Mouse (Mus musculus): ENCODE results near the gene Ino80.
A peak's percentile ranks its signal among the peaks of the same experiment; 100 is the strongest.
"Not testable (repeated sequence)": the region's sequence is repeated elsewhere in the genome, so short reads cannot be mapped to it uniquely, and the experiment has no call there.

Ino80 gene

DNA sequence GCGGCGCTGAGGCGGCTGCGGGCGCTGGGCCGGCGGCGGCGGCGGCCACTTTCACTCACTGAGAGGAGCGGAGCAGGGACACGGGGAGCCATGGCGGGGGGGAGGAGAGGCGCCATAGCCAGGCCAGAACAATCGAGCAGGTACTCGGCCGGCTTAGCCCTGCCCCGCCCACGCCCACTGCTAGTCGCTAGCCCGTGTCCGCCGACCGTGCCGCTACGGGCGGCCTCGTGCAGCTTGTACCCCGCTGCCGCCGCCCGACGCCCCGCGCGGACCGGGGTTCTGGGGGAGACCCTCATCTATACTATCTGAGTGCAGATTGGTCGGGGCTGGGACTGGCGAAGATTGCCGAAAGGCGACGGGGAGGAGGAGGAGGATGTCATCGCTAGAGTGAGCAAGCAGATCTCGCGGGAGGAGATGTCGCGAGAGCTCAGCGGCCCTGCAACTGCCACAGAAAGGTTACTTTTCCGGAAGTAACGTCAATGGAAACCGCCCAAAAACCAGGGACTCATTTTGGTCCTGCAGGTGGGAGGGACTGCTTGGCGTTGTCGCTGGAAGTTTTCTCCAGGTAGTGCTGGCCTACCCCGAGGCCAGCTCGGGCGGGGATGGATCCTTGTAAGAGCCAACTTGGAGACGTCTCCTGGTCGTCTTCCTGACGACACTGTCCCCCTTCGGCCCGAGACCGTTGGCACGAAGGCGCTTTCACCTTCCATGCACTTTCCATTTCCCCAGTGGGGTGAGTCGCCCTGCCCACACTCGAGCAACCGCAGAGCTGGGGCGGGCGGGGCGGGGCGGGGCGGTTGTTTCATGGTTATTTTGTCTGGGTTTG is at the start of gene Ino80:
Gene Ino80 (minus strand): TSS at position 117 of the 826 bp plus-strand sequence.
- peak; percentile 100 for DNase-seq (ENCODE audit: low read depth, low spot score)

DNA sequence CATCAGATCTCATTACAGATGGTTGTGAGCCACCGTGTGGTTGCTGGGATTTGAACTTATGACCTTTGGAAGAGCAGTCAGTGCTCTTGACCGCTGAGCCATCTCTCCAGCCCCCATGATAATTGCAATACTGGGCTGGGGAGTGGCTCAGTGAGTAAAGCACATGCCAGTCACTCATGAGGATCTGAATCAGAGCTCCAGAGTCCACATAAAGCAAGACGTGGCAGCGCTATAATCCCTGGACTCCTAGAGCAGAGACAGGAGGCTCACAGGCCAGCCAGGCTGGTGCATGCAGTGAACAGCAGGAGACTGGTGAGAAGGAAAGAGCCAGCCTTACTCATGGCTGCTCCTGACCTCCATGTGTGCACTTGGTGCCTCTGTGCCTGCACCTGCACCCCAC is 47.9 kb upstream of the Ino80 start:
- no peak for DNase-seq (ENCODE audit: low read depth, low spot score)

DNA sequence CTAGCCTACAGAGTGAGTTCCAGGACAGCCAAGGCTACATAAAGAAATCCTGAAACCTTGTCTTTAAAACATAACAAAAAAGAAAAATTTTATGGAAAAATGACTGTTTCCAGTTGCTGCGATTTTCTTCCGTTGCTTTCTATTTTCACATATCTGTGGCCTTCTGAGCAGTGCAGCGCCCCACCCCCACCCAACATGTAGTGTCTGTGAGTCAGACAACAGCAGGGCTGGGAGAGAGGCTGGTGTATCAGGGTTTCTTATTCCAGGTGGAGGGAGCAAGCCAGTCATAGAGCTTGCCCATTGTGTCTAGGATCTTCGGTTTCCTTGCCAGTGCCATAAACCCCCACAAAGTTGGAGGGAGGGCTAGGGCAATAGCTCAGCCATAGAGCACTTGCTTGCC is 46.3 kb upstream of the Ino80 start:
- DNase-seq (ENCODE audit: low read depth, low spot score) = no peak

DNA sequence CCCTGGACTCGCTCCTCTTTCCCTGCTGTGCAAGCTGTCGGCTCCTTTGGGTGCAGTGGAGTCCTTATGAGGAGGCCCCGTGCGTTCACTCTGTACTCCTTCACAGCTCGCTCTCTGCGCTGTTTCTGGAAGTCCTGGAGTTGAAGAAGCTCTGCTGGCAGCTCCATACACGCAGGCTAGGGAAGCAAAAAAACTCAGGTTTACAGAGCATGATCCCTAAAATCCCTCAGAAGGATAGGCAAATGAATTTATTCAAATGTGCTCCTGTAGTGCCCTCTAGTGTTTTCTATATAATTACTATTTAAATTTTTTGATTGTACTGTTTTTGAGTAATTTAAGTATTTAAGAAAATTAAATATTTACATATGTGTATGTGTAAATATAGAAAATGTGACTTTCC is 43.1 kb upstream of the Ino80 start:
- DNase-seq (ENCODE audit: low read depth, low spot score) = peak; percentile 19

DNA sequence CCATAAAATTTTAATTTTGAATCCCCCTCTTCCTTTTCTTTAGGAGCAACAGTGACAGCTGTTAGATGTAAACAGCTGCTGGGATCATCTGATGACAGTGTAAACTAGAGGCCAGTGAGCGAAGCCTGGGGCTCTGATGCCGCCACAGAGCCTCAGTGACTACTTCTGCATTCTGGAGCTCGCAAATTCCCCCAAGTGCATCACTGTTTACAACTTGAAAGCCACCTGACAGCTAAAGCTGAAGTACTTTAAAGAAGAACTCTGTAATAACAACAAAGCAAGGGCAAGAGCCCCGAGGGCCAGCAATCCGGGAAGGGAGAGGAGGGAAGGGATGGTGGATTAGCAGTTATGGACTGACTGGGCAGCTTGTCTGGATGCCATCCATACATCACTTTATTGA is 39.3 kb upstream of the Ino80 start:
- DNase-seq (ENCODE audit: low read depth, low spot score) = peak; percentile 91

DNA sequence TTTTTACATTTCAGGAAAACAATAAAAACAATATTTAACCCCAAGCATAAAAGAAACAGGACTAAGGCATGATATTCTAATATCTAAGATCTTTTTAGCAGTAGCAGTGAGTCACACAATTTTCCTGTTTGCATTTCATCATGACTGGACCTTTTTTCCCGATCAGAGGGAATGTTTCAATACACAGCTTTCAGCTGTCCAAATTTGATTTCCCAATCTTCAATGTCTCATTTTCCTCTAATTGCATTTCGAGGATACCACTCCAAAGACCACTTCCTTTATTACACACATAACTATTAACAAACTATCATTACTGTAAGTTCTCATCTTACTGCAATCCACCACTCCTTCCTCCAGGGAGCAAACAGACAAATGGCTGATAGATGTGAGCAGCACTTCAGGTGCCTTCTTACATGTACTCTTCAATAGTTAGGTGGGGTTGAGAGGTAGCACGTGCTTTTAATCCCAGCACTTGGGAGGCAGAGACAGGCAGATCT is 36.6 kb upstream of the Ino80 start:
- no peak for DNase-seq (ENCODE audit: low read depth, low spot score)

DNA sequence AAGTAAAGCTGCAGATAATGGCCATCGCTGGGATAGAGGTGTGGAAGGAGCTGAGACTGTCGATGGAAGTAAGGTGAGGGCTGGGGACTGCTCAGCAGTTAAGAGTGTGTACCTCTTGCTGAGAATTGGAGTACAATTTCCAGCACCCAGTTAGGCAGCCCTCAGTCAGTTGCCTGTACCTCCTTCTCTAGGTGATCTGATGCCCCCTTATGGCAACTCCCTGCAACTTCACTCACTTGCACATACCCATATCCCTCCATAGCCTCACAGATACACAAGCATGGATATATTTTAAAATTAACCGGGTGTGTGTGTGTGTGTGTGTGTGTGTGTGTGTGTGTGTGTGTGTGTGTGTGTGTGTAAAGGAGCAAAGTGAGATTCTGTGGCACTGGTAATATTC is 34.8 kb upstream of the Ino80 start:
- DNase-seq (ENCODE audit: low read depth, low spot score) = peak; percentile 57

DNA sequence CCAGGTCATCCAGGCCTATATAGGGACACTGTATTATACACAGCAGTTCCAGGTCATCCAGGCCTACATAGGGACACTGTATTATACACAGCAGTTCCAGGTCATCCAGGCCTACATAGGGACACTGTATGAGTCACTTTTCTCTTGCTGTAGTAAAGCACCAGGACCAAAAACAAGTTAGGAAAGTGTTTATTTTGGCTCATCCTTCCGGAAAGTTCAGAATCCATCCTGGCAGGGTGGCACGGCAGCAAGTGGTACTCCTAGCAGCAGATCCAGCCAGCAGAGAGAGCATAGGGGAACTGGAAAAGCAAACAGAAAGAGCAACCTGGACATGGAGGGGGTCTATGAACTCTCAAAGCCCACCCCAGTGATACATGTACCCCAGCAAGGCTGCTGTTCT is 33.4 kb upstream of the Ino80 start:
- no peak for DNase-seq (ENCODE audit: low read depth, low spot score)

DNA sequence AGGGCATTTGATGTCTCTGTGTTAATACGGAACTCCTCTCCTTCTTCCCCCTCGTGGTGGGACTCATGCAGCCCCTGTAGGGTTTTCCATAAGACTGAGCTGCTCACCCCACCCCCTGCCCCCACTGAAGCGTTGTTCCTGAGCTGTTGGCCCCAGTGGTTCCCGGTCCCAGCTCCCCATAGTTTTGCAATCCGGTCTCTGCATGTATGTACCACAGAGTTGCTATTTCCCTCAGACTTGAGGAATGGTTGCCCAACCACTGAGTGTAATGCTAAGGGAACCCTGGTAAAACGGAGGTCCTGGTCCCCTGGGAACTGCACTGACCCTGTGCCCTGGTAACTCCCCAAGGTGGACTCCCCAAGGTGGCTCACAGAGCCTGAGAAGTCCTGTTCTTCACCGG is 31.0 kb upstream of the Ino80 start:
- not testable (repeated sequence) for DNase-seq (ENCODE audit: low read depth, low spot score)

DNA sequence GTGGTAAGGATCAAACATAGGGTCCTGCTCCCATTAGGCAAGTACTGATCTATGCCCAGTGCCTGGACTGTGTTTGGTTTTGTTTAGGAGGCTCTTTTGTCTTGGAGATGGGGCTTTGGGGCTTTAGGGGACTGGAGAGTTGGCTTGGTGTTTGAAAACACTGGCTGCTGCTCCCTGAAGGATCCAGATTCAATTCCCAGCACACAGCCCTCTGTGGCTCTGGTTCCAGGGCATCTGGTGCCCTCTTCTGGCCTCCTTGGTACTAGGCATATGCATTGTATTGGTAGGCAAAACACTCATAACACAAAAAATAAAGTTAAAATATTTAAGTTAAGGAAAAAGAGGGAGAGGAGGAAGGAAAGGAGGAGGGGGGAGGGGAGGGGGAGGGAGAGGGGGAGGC is 29.6 kb upstream of the Ino80 start:
- DNase-seq (ENCODE audit: low read depth, low spot score) = peak; percentile 44

DNA sequence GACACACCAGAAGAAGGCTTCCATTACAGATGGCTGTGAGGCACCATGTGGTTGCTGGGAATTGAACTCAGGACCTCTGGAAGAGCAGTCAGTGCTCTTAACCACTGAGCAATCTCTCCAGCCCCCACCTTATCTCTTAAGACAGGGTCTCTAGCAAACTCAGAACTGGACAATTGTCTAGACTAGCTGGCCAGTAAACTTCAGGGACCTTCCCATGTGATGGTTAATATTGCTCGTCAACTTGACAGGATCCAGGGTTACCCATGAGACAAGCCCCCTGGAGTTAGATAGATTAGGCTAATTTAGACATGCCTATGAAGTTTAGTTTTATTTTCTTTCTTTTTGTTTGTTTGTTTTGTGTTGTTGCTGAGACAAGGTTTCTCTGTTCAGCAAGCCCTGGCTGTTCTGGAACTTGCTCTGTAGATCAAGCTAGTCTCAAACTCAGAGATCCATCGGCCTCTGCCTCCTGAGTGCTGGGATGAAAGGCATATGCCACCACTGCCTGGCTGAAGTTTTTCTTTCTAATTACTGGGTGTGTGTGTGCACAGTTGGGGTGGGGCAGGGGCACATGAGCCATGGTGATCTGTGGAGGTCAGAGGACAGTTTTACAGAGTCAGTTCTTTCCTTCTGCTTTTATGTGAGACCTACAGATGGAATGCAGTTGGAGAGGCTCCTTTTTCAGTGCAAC is 23.6 kb upstream of the Ino80 start:
- no peak for DNase-seq (ENCODE audit: low read depth, low spot score)

DNA sequence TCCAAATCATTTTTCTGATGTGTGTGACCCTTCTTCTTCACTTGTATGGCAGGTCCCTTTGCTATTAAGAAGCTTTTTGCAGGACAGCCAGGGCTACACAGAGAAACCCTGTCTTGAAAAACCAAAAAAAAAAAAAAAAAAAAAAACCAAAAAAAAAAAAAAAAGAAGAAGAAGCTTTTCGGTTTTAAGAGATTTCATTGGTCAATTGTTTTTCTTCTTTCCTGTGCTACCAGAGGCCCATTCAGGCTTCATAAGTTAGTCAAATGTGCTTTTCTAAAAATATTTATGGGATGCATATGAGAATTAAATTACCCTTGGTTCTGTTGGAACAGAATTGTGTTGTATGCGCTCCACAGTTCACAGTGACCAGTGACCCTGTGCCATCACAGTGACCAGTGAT is 21.4 kb upstream of the Ino80 start:
- no peak for DNase-seq (ENCODE audit: low read depth, low spot score)

DNA sequence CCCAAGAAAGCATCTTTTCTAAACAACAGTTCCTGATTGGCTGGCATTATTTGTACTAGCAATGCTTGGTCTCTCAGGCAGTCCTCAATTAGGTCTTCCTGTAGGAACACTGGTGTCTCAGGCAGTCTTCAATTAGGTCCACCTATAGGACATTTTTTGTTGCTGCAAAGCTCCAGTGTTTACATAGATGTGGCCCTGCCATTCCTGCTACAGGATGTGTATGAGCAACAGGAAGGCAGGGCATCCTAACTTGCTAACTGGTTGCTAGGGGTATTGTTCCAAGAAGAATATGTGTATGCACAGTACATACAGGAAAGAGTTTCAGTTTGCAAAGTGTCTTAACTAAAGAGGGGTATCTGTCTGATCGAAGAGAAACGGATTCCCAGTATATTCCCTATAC is 18.6 kb upstream of the Ino80 start:
- DNase-seq (ENCODE audit: low read depth, low spot score) = no peak

DNA sequence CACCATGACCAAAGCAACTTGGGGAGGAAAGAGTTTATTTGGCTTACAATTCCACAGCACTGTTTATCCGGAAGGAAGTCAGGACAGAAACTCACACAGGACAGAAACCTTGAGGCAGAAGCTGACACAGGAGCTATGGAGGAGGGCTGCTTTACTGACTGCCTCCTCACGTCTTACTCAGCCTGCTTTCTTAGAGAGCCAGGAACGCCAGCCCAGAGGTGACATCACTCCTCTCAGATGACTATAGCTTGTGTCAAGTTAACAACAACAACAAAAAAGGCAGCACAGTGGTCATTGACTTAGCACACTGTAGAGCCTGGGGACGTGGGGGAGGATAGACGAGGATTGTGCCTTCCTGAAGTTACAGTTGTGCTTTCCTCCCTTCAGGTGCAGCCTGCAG is 14.5 kb upstream of the Ino80 start:
- DNase-seq (ENCODE audit: low read depth, low spot score) = no peak

DNA sequence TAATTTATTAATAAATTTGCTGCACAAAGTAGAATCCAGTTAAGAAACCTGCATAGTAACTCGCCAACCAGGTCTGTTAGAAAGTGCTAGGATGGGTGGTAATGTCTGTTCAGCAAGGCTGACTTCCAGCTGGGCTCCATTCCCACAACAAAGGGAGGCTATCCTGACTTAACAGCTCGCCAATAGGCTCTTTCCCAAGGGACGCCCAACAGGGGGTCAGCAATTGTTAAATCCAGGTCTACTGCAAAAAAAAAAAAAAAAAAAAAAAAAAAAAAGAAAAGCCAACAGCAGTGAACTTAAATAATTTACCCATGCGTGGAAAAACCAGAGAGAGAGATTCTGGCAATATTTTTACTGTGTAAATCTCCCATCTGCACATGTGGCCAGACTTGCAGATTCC is 9.0 kb upstream of the Ino80 start:
- no peak for DNase-seq (ENCODE audit: low read depth, low spot score)

DNA sequence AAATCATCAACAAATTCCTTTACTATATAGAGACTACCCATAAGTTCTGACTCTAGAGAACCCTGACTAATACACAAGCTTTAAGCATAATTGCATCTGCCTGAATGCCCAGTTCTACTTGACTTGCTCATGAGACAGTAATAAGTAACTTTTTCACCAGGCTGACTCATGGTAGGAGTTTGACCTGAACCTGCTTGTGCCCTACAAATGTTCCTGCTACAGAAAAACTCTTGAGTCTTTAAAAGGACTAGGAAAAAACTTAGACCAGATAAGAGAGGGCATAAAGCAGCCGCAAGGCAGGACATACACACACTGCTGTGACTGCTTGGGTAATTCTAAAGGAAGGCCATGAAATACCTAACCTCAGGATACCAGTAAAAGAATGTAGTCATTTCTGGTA is 4.8 kb upstream of the Ino80 start:
- DNase-seq (ENCODE audit: low read depth, low spot score) = no peak

DNA sequence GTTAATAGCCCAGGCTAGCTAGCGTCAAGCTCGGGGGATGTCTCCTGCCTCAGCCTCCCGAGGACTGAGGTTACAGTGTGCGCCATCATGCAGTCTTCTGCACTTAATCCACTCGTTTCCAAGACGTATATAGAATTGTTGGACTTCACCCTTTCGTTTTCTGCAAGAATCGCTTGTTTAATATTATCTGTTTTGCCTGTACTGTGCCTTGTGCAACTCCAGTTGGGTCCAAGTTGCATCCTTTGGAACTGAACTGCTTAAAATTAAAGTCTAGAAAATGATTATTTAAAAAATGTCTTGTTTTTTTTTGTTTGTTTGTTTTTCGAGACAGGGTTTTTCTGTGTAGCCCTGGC is 886 bp upstream of the Ino80 start:
- no peak for DNase-seq (ENCODE audit: low read depth, low spot score)

DNA sequence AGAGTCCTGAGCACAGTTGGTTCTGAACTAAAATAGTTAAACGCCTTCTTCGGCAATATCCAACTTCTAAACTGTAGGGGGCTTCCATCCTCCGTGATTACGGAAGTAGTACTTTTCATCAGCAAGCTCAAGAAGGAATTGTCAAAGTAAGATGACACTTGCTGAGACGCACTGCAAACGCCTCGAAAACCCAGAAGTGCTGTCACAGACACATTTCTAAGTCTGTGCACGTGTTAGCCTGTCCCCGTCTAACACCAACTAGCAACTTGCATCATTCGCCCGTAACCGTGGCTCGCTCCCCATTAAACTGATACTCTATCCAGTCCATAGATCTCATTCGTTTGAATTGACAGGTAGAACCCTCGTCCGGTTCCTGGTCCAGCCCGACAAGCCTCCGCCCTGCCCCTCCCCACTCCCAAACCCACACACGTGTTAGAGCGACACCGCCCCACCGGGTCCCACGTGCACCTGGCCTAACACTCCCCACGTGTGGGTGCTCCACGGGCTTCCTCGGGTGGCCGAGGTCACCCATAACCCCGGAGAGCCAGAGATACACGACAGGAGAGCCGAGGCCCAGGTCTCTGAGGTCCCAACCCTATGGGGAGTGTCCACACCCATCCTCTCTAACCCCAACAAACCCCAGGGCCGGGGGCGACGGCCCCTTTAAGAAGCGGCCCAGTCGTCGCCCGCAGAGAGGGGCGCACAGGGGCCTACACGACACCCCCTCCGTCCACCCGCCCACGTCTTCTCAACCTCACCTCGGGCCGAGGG is 681 bp downstream of the Ino80 start:
- DNase-seq (ENCODE audit: low read depth, low spot score) = peak; percentile 87

DNA sequence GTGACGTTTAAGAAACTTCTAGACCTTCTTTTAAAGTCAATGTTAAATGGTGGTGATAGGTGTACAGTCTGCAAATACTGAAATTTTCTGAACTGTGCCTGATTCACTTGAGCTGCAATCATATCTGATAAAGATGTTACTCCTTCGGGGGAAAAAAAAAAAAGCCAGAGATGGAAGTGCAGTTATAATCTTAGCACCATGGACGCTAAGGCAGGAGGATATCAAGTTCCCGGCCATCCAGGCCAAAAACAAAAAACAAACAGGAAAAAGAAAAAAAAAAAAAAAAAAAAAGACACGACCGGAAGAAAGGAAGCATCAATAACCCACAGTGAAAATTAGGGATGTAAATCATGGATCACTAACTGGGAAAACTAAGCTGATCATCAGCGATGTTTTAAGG is 1.3 kb downstream of the Ino80 start:
- DNase-seq (ENCODE audit: low read depth, low spot score) = no peak

DNA sequence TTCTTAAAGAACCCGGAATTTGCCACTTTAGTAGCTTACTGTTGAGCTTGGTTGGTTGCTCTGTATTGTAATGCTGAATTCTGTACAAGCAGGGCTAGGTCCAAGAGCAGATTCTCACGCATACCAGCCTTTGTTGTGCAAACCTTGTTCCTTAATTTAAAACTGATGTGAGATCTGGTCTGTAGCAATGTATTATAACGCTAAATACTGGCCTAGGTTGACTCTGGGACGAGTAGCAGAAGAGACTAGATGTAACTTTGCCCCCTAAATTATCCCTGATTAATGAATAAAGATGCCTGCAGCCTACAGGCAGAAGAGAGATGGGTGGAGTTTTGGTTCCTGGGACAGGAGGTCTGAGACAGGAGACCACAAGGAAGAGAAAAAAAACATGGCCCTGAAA is 13.5 kb downstream of the Ino80 start:
- DNase-seq (ENCODE audit: low read depth, low spot score) = no peak

DNA sequence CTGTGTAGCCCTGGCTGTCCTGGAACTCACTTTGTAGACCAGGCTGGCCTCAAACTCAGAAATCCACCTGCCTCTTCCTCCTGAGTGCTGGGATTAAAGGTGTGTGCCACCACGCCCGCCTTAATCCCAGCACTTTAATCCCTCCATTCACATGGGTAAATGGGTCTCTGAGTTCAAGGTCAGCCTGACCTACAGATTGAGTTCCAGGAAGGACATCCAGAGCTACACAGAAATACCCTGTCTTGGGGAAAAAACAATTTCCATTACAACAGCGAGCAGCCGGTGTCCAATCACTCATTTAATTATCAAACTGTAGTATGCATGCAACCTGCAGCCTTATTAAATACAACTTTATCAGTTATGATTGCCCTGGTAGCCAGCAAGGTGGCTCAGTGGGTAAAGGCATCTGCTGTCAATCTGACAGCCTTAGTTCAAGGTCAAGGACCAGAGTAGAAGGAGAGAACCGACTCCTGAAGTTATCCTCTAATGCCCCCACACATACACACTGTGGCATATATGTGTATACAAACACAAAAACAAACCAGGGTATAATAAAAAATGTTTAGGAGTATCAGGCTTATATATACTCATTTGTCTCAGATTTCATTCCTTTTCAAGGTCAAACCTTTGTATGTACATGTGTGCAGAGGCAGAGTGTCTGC is 14.2 kb downstream of the Ino80 start:
- DNase-seq (ENCODE audit: low read depth, low spot score) = no peak

DNA sequence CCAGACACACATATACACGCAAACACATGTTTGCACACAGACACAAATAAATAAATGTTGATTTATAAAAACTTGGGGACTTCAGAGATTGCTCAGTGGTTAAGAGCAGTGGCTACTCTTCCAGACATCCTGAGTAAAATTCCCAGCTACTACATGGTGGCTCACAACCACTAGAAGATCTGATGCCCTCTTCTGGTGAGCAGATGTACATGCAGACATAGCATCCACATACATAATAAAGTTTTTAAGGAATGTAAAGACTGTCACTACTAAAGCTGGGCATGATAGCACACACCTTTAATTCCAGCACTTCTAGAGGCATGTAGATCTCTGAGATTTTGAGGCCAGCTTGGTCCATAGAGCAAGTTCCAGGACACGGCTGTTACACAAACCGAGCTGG is 16.5 kb downstream of the Ino80 start:
- DNase-seq (ENCODE audit: low read depth, low spot score) = no peak

All from A20 (cell line).